Mouse (Mus musculus) midbrain, embryonic 10.5 days (tissue): ENCODE data around the gene Kcna2. TPM values are rescaled to one million over a fixed set of nuclear protein-coding genes. Genes with fewer than 3 reads are reported as not detected.

Source experiments
- DNase-seq: peaks from one replicate; pipeline ENCODE4 v3.0.0-alpha.2; 2017; ENCODE audit warnings: low spot score
- H3K27ac ChIP-seq: fragments of 300-500 bp; sonication (generic); replicated peaks from 2 replicates; pipeline ENCODE4 v1.5.1; 2016; ENCODE audit warnings: mild to moderate bottlenecking
- H3K27me3 ChIP-seq: fragments of 300-500 bp; sonication (generic); 2 replicates; pipeline ENCODE4 v1.6.1; 2016; ENCODE audit warnings: low read depth, mild to moderate bottlenecking; ENCODE audit not compliant: poor library complexity, severe bottlenecking
- H3K36me3 ChIP-seq: fragments of 300-500 bp; sonication (generic); 2 replicates; pipeline ENCODE4 v1.6.1; 2016; ENCODE audit warnings: mild to moderate bottlenecking, moderate library complexity
- H3K4me1 ChIP-seq: fragments of 300-500 bp; sonication (generic); 2 replicates; pipeline ENCODE4 v1.6.1; 2016
- H3K4me3 ChIP-seq: fragments of 300-500 bp; sonication (generic); 2 replicates; pipeline ENCODE4 v1.5.1; 2016; ENCODE audit warnings: mild to moderate bottlenecking, moderate library complexity
- H3K9me3 ChIP-seq: fragments of 300-500 bp; sonication (generic); replicated peaks from 2 replicates; pipeline ENCODE4 v1.6.1; 2016; ENCODE audit warnings: mild to moderate bottlenecking
- WGBS: fragments of 180-500 bp; shearing (Covaris S2); methylation state at CpG from one replicate; pipeline ENCODE4 v1.1.7; 2016; 5-methylcytosine and 5-hydroxymethylcytosine counted together
- polyA plus RNA-seq: library from polyadenylated mRNA; unstranded; fragments of >200 nt; fragmentation: Nextera tagmentation; extraction: Ambion mirVana; gene quantifications from 2 replicates; pipeline ENCODE4 v1.2.1, GENCODE M21; 2016

Kcna2 gene
- 0.10 and 0.11 TPM in 2 replicates for polyA plus RNA-seq

GRCm38 (mm10) chr3:107100811-107101455 is at the start of gene Kcna2:
TSS of gene Kcna2 (plus strand) at chr3:107101146.
- Histone ChIP-seq H3K36me3 (no peaks in the 10 kb centered on the region), H3K27me3 (peaks cover 59% of the 10 kb centered on the region), H3K9me3 (no peaks in the 10 kb centered on the region), H3K27ac (peak within 1 kb of the TSS; percentile 76), H3K4me3 (peak within 1 kb of the TSS; percentile 78), H3K4me1 (peaks cover 36% of the 10 kb centered on the region)
- under 1% methylated on average over 16 of the region's 16 CpGs for WGBS
- DNase-seq, result peak; percentile 45

GRCm38 (mm10) chr3:107061468-107061867 is 39.5 kb upstream of the Kcna2 start:
- Histone ChIP-seq H3K4me1 (no peaks in the 10 kb centered on the region), H3K36me3 (no peaks in the 10 kb centered on the region), H3K4me3 (no peak overlapping the region), H3K9me3 (no peaks in the 10 kb centered on the region), H3K27ac (no peak overlapping the region), H3K27me3 (no peaks in the 10 kb centered on the region)
- 97% methylated on average over 1 of the region's 1 CpGs for WGBS
- no peak for DNase-seq

GRCm38 (mm10) chr3:107062771-107063170 is 38.2 kb upstream of the Kcna2 start:
- Histone ChIP-seq H3K4me3 (no peak overlapping the region), H3K9me3 (no peaks in the 10 kb centered on the region), H3K27ac (no peak overlapping the region), H3K4me1 (no peaks in the 10 kb centered on the region), H3K36me3 (no peaks in the 10 kb centered on the region), H3K27me3 (no peaks in the 10 kb centered on the region)
- no peak for DNase-seq
- WGBS, result 77% methylated on average over 1 of the region's 1 CpGs

GRCm38 (mm10) chr3:107065510-107066095 is 35.3 kb upstream of the Kcna2 start:
- Histone ChIP-seq H3K27me3 (no peaks in the 10 kb centered on the region), H3K27ac (no peak overlapping the region)

GRCm38 (mm10) chr3:107066165-107066850 is 34.6 kb upstream of the Kcna2 start:
- 91% methylated on average over 7 of the region's 7 CpGs for WGBS
- H3K36me3 ChIP-seq, result no peaks in the 10 kb centered on the region
- no peaks in the 10 kb centered on the region for H3K4me1 ChIP-seq
- no peak for DNase-seq
- no peaks in the 10 kb centered on the region for H3K9me3 ChIP-seq
- H3K4me3 ChIP-seq, result no peak overlapping the region
- H3K27me3 ChIP-seq, result no peaks in the 10 kb centered on the region
- H3K27ac ChIP-seq, result no peak overlapping the region

More at GRCm38 (mm10) chr3:107065510-107066095, 35.3 kb upstream of the Kcna2 start:
- 81% methylated on average over 6 of the region's 6 CpGs for WGBS
- DNase-seq, result no peak
- Histone ChIP-seq H3K9me3 (no peaks in the 10 kb centered on the region), H3K4me3 (no peak overlapping the region), H3K4me1 (no peaks in the 10 kb centered on the region), H3K36me3 (no peaks in the 10 kb centered on the region)

- Histone ChIP-seq H3K27me3 (no peaks in the 10 kb centered on the region), H3K4me3 (no peak overlapping the region), H3K36me3 (no peaks in the 10 kb centered on the region), H3K4me1 (no peaks in the 10 kb centered on the region), H3K27ac (no peak overlapping the region), H3K9me3 (no peaks in the 10 kb centered on the region)
- 85% methylated on average over 6 of the region's 6 CpGs for WGBS
- no peak for DNase-seq
Measured at GRCm38 (mm10) chr3:107067245-107067644, 33.7 kb upstream of the Kcna2 start.

GRCm38 (mm10) chr3:107073863-107074262 is 27.1 kb upstream of the Kcna2 start:
- H3K36me3 ChIP-seq, result no peaks in the 10 kb centered on the region
- 73% methylated on average over 2 of the region's 2 CpGs for WGBS

GRCm38 (mm10) chr3:107075705-107076104 is 25.2 kb upstream of the Kcna2 start:
- no peaks in the 10 kb centered on the region for H3K27me3 ChIP-seq

More at GRCm38 (mm10) chr3:107073863-107074262, 27.1 kb upstream of the Kcna2 start:
- no peak for DNase-seq
- H3K27ac ChIP-seq, result no peak overlapping the region
- no peaks in the 10 kb centered on the region for H3K9me3 ChIP-seq
- no peak overlapping the region for H3K4me3 ChIP-seq
- no peaks in the 10 kb centered on the region for H3K4me1 ChIP-seq
- H3K27me3 ChIP-seq, result no peaks in the 10 kb centered on the region

GRCm38 (mm10) chr3:107076658-107077057 is 24.3 kb upstream of the Kcna2 start:
- WGBS, result 93% methylated on average over 3 of the region's 3 CpGs
- Histone ChIP-seq H3K9me3 (no peaks in the 10 kb centered on the region), H3K27me3 (no peaks in the 10 kb centered on the region), H3K36me3 (no peaks in the 10 kb centered on the region), H3K4me1 (no peaks in the 10 kb centered on the region), H3K27ac (no peak overlapping the region), H3K4me3 (no peak overlapping the region)
- DNase-seq, result no peak

More at GRCm38 (mm10) chr3:107075705-107076104, 25.2 kb upstream of the Kcna2 start:
- no peaks in the 10 kb centered on the region for H3K36me3 ChIP-seq
- no peak overlapping the region for H3K4me3 ChIP-seq
- DNase-seq, result no peak
- WGBS, result 95% methylated on average over 1 of the region's 1 CpGs
- H3K4me1 ChIP-seq, result no peaks in the 10 kb centered on the region
- no peaks in the 10 kb centered on the region for H3K9me3 ChIP-seq
- no peak overlapping the region for H3K27ac ChIP-seq

- no peak overlapping the region for H3K27ac ChIP-seq
- H3K27me3 ChIP-seq, result no peaks in the 10 kb centered on the region
- WGBS, result 88% methylated on average over 2 of the region's 2 CpGs
- H3K36me3 ChIP-seq, result no peaks in the 10 kb centered on the region
- no peaks in the 10 kb centered on the region for H3K4me1 ChIP-seq
- no peaks in the 10 kb centered on the region for H3K9me3 ChIP-seq
- DNase-seq, result no peak
- H3K4me3 ChIP-seq, result no peak overlapping the region
Measured at GRCm38 (mm10) chr3:107077101-107077500, 23.8 kb upstream of the Kcna2 start.

GRCm38 (mm10) chr3:107080803-107081202 is 20.1 kb upstream of the Kcna2 start:
- H3K4me1 ChIP-seq, result no peaks in the 10 kb centered on the region
- H3K27ac ChIP-seq, result no peak overlapping the region
- no peak overlapping the region for H3K4me3 ChIP-seq
- no peaks in the 10 kb centered on the region for H3K27me3 ChIP-seq
- 86% methylated on average over 3 of the region's 3 CpGs for WGBS
- H3K9me3 ChIP-seq, result no peaks in the 10 kb centered on the region
- no peak for DNase-seq
- H3K36me3 ChIP-seq, result no peaks in the 10 kb centered on the region

- DNase-seq, result no peak
- Histone ChIP-seq H3K27me3 (no peaks in the 10 kb centered on the region), H3K4me3 (no peak overlapping the region), H3K36me3 (no peaks in the 10 kb centered on the region), H3K9me3 (no peaks in the 10 kb centered on the region), H3K4me1 (no peaks in the 10 kb centered on the region), H3K27ac (no peak overlapping the region)
- 28% methylated on average over 3 of the region's 3 CpGs for whole genome bisulfite sequencing
Measured at GRCm38 (mm10) chr3:107081227-107081626, 19.7 kb upstream of the Kcna2 start.

- H3K4me1 ChIP-seq, result no peaks in the 10 kb centered on the region
- 90% methylated on average over 3 of the region's 3 CpGs for WGBS
Measured at GRCm38 (mm10) chr3:107084586-107084985, 16.4 kb upstream of the Kcna2 start.

More at GRCm38 (mm10) chr3:107084586-107084985, 16.4 kb upstream of the Kcna2 start:
- no peak overlapping the region for H3K4me3 ChIP-seq
- no peaks in the 10 kb centered on the region for H3K27me3 ChIP-seq
- DNase-seq, result no peak
- H3K27ac ChIP-seq, result no peak overlapping the region
- no peaks in the 10 kb centered on the region for H3K9me3 ChIP-seq
- no peaks in the 10 kb centered on the region for H3K36me3 ChIP-seq
